Mouse (Mus musculus) adrenal gland, postnatal 10 days (tissue): ENCODE results near the gene Vps13d. TPM values are rescaled to one million over a fixed set of nuclear protein-coding genes. Genes with fewer than 3 reads are reported as not detected.
"Not testable (repeated sequence)": the region's sequence is repeated elsewhere in the genome, so short reads cannot be mapped to it uniquely, and the experiment has no call there.

Experiments used
- DNase-seq: peaks from one replicate; pipeline ENCODE4 v3.0.0; 2021; ENCODE audit warnings: mixed read lengths
- total RNA-seq, 2 experiments: library from RNA; stranded (reverse); gene quantifications; 2 replicates each; pipeline ENCODE4 v1.2.3; 2021

Gene Vps13d
- total RNA-seq, 2 experiments from 2014 or later, result 49.4 to 66.0 TPM

- no peak for DNase-seq
Measured at GRCm38 (mm10) chr4:145211076-145211475, 16.3 kb upstream of the Vps13d start.

GRCm38 (mm10) chr4:145210564-145210963 is 15.8 kb upstream of the Vps13d start:
- DNase-seq, result no peak

DNA sequence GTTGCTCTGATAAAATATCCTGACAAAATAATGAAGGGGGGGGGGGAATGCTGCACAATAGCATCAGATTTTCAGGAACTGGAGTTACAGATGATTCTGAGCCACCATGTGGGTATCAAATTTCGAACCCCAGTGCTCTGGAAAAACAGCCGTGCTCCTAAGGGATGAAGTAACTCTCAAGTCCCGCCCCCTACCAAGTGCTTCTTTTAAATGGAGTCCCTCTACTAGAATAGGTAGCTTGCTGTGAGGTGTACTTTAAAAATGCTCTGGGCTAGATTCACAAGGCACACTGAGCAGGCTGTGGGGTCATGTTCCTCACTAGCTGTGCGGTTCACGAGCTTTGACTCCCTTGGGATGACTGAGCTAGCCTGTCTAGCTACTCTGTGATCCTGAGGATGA is 14.9 kb upstream of the Vps13d start:
- DNase-seq, result no peak

DNA sequence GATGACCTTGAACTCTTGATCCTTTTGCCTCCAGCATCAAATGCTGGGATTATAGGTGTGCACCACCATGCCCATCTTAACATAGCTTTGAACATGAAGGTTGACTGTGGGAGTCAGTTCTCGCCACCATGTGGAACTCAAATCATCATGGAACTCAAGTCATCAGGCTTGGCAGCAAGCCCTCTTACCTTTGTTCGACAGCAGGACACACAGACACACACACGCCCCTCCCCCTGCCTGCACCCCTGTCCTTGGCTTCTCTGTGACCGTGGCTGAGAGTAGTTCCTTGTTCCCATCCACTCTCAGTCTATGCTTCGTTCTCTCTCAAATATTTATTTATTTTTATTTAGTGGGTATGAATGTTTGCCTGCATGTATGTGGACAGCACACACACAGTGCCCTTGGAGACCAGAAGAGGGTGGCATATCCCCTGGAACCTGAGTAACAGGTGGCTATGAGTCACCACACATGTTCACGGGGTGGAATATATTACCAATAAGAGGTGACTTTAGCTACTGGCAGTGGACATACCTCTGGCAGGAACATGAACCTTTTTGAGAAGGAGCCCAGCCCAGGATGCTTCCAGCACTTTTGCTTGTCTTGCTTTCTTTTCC is 14.4 kb upstream of the Vps13d start:
- DNase-seq, result no peak

DNA sequence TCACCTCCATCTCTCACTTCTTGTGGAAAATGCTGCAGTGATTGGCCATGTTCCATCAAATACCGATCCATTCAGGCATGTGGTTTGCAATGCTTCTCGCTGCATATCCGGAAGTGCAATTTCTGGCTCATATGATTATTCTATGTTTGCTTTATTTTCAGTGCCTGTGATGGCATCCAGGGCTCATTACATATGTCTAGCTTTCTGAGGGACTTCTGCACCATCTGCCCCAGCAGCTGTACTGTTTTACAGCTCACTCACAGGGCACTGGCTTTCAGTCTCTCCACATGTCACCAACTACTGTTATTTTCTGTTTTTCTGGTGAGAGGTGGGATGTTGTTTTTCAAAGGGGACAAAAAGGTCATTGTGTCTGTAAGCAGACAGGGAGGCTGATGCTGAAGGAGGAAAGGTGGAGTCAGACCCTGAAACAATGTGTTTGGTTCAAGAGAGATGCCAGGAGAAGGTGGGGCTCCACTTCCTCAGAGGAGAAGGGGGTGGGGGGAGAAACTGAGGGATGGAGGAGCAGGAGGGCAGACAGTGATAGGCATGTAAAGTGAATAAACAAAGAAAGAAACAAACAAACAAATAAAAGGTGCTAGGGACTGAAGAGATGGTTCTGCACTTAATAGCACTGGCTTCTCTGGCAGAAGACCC is 13.0 kb upstream of the Vps13d start:
- no peak for DNase-seq

DNA sequence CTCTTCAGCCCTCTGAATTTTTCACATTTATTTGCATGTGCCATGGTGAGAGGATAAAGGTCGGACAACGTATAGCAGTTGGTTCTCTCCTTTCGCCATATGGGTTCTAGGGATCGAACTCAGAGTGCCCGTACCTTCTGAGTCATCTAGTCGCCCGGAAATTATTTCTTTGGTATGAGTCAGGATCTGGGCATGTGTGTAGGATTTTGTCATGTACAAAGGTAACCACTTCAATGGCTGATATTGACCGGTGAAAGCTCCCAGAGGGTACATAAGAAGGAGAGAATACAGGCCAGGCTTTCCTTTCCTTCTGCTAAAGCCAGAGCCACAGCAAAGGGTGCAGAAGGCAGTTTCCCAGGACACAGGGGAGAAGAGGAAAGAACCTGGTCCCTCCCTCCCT is 10.0 kb upstream of the Vps13d start:
- DNase-seq, result no peak

GRCm38 (mm10) chr4:145203305-145203704 is 8.5 kb upstream of the Vps13d start:
- DNase-seq, result no peak

DNA sequence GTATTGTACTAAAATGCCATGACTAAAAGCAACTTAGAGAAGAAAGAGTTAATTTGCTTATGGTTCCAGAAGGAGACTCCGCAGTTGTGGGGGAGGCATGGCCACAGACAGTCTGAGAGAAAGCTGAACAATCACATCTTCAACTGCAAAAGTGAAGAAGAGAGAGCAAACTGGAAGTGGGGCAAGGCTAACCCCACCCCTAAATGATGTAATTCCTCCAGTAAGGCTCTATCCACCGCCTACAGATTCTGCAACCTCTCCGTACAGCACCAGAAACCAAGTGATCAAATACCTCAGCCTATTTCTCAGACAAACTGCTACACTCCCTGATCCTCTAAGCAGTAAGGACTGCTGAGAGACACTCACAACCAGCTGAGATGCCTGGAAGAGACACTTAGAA is 6.6 kb upstream of the Vps13d start:
- DNase-seq, result no peak

DNA sequence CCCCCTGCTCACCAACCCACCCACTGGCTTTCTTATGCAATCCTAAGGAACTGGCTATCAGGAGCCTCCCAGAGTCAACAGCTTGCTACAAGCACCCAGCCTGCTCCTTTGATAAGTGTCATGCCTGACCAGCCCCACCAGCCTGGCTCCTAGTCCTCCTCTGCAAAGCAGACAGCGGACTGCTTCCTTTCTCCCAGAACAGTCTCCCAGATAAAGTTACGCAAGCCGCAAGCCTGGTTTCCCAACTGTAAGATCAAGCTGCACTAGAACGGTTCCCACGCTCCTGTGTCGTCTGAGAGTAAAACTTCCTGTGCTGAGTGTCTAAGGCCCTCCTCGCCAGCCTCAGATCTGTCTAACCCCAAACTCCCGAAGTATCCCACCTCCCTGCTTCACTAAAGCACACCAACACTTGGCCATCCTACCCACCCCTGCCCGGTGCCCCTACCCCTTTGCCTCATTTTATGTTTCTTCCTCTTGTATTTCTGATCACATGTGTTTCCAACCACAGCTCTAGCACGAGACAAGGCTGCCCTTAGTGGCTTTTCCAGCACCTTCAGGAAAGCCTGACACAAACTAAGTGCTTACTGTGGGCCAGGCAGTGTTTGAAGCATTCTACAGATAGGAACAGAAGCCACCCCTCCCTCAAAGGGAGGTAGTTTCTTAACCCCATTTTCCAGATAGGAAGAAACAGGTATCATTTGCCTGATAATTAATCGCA is 5.3 kb upstream of the Vps13d start:
- DNase-seq, result peak; percentile 50

GRCm38 (mm10) chr4:145196586-145196985 is 1.8 kb upstream of the Vps13d start:
- DNase-seq, result no peak

DNA sequence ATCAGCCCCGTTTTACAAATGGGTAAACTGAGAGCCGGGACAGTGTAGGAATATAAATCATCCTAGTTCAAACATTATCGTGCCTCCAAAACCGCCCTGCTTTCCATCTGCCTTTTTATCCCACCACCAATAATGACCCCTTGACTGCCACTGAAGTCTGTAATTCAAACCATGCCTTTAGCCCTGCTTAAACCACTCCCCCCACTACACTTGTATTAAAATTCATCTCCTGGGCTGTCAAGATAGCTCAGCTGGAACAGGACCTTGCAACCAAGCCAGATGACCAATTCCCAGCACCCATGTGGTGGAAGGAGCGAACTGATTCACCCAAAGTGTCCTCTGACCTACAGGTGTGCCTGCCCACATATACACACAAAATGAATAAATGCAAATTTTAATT is 367 bp upstream of the Vps13d start:
- DNase-seq, result no peak

DNA sequence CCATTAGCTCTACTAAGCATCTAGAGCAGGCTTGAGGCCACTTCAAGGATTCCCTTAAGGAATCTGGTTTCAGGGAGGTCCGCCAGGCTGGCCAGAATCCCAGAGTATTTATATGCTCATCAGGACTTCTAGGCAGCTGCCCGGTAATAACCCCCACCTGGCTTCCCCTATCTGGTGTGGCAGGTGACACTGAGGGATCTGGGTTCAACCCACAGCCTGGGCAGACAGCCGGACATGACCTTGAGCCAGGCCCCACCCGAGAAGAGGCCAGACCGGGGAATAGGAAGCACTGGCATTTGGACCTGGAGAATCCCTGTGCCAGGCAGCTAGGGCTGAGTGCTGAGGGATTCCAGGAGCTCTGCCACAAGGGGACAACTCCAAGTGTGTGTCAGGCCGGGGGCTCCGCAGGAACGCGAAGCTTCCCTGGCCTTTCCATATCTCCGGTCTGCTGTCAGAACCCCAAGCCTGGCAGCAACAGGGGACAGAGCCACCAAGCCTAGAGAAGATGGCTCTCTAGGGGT is 754 bp downstream of the Vps13d start:
- peak; percentile 76 for DNase-seq

GRCm38 (mm10) chr4:145193406-145193805 is 1.4 kb downstream of the Vps13d start:
- DNase-seq, result peak; percentile 32

DNA sequence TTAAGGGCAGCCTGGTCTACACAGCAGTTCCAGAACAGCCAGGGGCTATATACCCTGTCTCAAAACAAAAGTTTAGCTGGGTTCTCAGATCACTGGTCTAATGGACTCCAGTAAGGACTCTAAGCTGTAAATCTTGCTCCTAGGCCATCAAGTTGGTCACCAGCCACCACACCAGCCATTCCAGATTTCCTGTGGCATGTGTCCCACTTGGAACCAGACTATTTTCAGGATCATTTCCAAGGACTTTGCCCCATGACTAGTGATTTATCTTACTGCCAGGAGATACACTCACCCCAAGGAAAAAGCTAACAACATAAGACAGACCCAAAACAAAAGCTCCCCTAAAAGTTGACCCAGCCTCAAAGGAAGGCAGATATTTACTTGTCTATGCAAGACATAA is 2.1 kb downstream of the Vps13d start:
- DNase-seq, result peak; percentile 76

GRCm38 (mm10) chr4:145188561-145188960 is 6.2 kb downstream of the Vps13d start:
- DNase-seq, result no peak

- DNase-seq, result no peak
Measured at GRCm38 (mm10) chr4:145187619-145188018, 7.2 kb downstream of the Vps13d start.

DNA sequence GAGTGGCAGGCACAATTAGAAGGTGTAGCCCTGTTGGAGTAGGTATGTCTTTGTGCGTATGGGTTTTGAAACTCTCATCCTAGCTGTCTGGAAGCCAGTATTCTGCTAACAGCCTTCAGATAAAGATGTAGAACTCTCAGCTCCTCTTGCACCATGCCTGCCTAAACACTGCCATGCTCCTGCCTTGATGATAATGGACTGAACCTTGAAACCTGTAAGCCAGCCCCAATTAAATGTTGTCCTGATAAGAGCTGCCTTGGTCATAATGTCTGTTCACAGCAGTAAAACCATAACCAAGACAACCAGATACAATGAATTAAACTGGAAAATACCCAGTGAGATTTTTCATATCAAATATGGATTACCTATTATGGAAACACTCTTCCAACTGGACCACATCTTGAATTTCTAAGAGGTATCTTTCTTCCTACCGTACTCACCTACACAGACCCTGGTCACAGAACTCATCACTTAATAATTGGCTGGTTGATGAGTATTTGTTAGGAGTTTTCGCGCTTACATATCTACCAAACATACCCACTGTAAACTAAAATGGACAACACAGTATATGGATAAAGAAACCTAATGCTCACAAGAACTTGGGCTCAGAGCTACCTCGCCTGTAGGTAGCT is 15.8 kb downstream of the Vps13d start:
- no peak for DNase-seq

DNA sequence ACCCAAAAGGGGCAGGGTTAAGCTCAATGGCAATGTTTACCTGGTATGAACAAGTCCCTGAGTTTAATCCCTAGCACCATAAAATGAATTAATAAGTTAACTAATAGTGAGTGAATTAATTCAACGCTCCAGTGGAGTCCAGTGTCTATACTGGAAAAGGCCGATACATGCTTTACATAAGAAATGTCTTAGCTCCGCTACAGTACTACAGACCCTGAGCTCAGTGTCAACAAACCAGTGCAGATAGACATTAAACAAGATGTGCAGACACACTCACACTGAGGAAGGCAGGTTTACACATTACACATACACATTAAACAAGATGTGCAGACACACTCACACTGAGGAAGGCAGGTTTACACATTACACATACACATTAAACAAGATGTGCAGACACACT is 29.3 kb downstream of the Vps13d start:
- not testable (repeated sequence) for DNase-seq

DNA sequence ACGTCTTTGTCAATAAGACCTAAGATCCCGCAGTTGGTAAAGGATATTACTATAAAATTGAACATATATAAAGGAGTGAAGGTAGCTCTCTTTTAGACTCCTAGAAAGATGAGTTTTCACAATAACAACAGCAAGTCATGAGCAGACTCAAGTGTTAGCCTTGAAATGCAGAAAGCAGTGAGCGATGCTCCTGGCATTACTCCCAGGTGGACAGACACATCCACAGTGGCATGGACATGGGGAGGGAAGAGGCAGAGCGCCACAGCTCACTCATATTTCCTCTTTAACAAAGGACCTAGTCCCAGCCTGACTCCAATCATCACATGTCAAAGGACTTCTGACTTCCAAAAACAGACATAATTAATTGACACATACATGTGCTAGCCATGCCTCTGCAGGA is 30.7 kb downstream of the Vps13d start:
- peak; percentile 56 for DNase-seq

- no peak for DNase-seq
Measured at GRCm38 (mm10) chr4:145161243-145161642, 33.6 kb downstream of the Vps13d start.

- DNase-seq, result peak; percentile 60
Measured at GRCm38 (mm10) chr4:145155956-145156355, 38.8 kb downstream of the Vps13d start.

DNA sequence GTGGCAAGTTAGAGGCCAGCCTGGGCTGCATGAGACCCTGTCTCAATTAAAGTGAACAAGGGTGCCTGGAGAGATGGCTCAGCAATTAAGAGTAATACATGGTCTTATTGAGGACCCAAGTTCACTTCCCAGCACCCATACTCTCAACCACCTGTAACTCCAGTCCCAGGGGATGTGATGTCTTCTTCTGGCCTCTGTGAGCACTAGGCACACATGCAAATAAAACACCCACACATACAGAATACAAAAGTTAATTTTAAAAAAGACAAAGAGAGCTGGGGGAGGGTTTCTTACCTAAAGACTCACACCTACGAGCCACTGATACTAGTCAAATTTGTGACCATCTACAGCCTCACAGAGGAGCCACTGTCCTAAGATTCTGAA is 43.7 kb downstream of the Vps13d start:
- no peak for DNase-seq
